ENCODE assay signal across 20 mouse cellular contexts in genomic region chr8:64757956-64758355, GRCm38 (mm10). TPM values are rescaled to one million over a fixed set of nuclear protein-coding genes. Genes with fewer than 3 reads are reported as not detected.
A peak's percentile ranks its signal among the peaks of the same experiment; 100 is the strongest.
DNase-seq lines count a peak whose midpoint lies in the region; TF ChIP-seq lines count a peak whose summit lies in the region.
"Had no signal": no experiment of that assay in that cellular context is flagged by ENCODE, and none has a peak within 500 bp of the region (broad histone marks: within the 10 kb centered on the region; RNA-seq: fewer than 3 reads in every experiment).

No protein-coding gene starts in this region.

- peak overlapping the region; percentile 48; the same call in 1 of the 2 replicates for H3K4me3 ChIP-seq in E14TG2a.4 (replicated peaks; ENCODE audit: low read length)
- H3K4me3 ChIP-seq: embryonic facial prominence, embryonic 10.5 days; embryonic facial prominence, embryonic 12.5 days; forebrain, embryonic 13.5 days had no signal

- peaks cover 56% of the 10 kb centered on the region for H3K36me3 ChIP-seq in E14TG2a.4 (ENCODE audit: insufficient read depth, low read length)

- H3K9me3 ChIP-seq in E14TG2a.4 (ENCODE audit: low read length) = no peaks in the 10 kb centered on the region
- H3K9me3 ChIP-seq: embryonic facial prominence, embryonic 10.5 days; embryonic facial prominence, embryonic 12.5 days; forebrain, embryonic 13.5 days; G1E had no signal

- TF ChIP-seq CTCF in E14TG2a.4 (conservative IDR thresholded peaks at IDR 0.05; ENCODE audit: low read length) = peak; percentile 39; the same call in 1 of the 2 replicates

- DNase-seq in ES-CJ7 (ENCODE audit: low read depth, low spot score) (peak; percentile 72), R1 (ENCODE audit: low read depth, low spot score) (peak; percentile 65), ZHBTc4 (ENCODE audit: low read depth, low spot score) (peak; percentile 73)
- no peak for DNase-seq in gastrocnemius, adult 8-10 months (ENCODE audit: low spot score in 2 of 2)
- DNase-seq in lung, postnatal 14 days = no peak
- DNase-seq in cerebellum, adult 11-12 months = no peak
- DNase-seq: adrenal gland, adult 2 months; adrenal gland, postnatal 10 days; adrenal gland, postnatal 25 days; cerebellum, adult 11 months; cerebellum, adult 2 months; cerebellum, adult 9-10 months; cerebellum, postnatal 10 days; cerebellum, postnatal 25 days had no signal

- H3K27me3 ChIP-seq in E14TG2a.4 (ENCODE audit: insufficient read depth, low read length) = no peaks in the 10 kb centered on the region
- H3K27me3 ChIP-seq: embryonic facial prominence, embryonic 12.5 days; forebrain, embryonic 13.5 days; Patski had no signal

- peaks cover 15% of the 10 kb centered on the region for H3K4me1 ChIP-seq in E14TG2a.4 (replicated peaks; ENCODE audit: low read depth, low read length)
- H3K4me1 ChIP-seq: embryonic facial prominence, embryonic 10.5 days; embryonic facial prominence, embryonic 12.5 days had no signal

RNA-seq across cellular contexts. Expression of gene Msmo1, which starts 24.4 kb away (rescaled TPM):
- 1 to 10 TPM; 3.4 to 4.9 (median 4.1) TPM for total RNA-seq in gastrocnemius, adult 8-10 months (2022)

Comparison
In these comparisons a context has a peak if more than half of its experiments do, and no peak if none do; other contexts are left out.
1. DNase-seq: peak in ES-CJ7 (single experiment), R1 (single experiment) and ZHBTc4 (single experiment); none in gastrocnemius, adult 8-10 months (0 of 2), lung, postnatal 14 days (single experiment) and cerebellum, adult 11-12 months (single experiment).